In the genomic region with DNA sequence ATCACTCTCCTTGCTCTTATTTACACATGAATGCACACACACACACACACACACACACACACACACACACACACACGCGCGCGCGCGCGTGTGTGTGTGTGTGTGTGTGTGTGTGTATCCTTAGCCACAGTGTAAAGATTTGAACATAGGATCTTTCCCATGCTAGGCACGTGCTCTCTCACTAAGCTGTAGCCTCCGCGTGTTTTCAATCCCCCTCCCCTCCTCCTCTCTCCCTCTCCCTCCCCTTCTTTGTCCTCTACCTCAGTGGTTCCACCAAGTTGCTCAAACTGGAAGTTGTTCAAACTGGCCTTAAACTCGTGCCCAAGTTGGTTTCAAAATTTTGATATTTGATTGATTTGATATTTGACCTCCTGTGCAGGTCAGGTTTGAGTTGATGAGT, we compare ENCODE assay signal across 39 mouse cellular contexts. TPM values are rescaled to one million over a fixed set of nuclear protein-coding genes. Genes with fewer than 3 reads are reported as not detected.
"Had no signal": no experiment of that assay in that cellular context is flagged by ENCODE, and none has a peak within 500 bp of the region (broad histone marks: within the 10 kb centered on the region; RNA-seq: fewer than 3 reads in every experiment).

No protein-coding gene starts in this region.

- H3K27ac ChIP-seq: gastrocnemius, adult 2 months; heart, adult 2 months; heart, embryonic 10.5 days; hindbrain, embryonic 10.5 days; hindbrain, embryonic 12.5 days; hindbrain, embryonic 14.5 days; kidney, embryonic 15.5 days; kidney, postnatal 0 days; layer of hippocampus, adult 2 months; left cerebral cortex, adult 2 months; limb, embryonic 10.5 days; limb, embryonic 12.5 days; liver, embryonic 13.5 days; liver, embryonic 15.5 days had no signal

- H3K27me3 ChIP-seq: heart, embryonic 12.5 days; hindbrain, embryonic 12.5 days; kidney, embryonic 15.5 days; limb, embryonic 12.5 days; liver, embryonic 13.5 days; liver, embryonic 15.5 days had no signal

- H3K4me3 ChIP-seq: gastrocnemius, adult 2 months; heart, adult 2 months; heart, embryonic 10.5 days; heart, embryonic 12.5 days; hindbrain, embryonic 10.5 days; hindbrain, embryonic 12.5 days; kidney, embryonic 15.5 days; layer of hippocampus, adult 2 months; left cerebral cortex, adult 2 months; limb, embryonic 10.5 days; limb, embryonic 12.5 days; liver, embryonic 13.5 days; liver, embryonic 15.5 days had no signal

- ATAC-seq: hindbrain, embryonic 16.5 days; inflammation-experienced regulatory T-cells, adult 6 months; intestine, postnatal 0 days had no signal

- H3K9me3 ChIP-seq: heart, embryonic 10.5 days; heart, embryonic 12.5 days; hindbrain, embryonic 10.5 days; hindbrain, embryonic 12.5 days; kidney, embryonic 15.5 days; limb, embryonic 10.5 days; limb, embryonic 12.5 days; liver, embryonic 13.5 days; liver, embryonic 15.5 days had no signal

- H3K9ac ChIP-seq: heart, embryonic 12.5 days; hindbrain, embryonic 12.5 days; hindbrain, embryonic 14.5 days; kidney, embryonic 15.5 days; limb, embryonic 12.5 days; liver, embryonic 13.5 days; liver, embryonic 15.5 days had no signal

- H3K4me2 ChIP-seq: heart, embryonic 12.5 days; hindbrain, embryonic 12.5 days; hindbrain, embryonic 14.5 days; kidney, embryonic 15.5 days; limb, embryonic 12.5 days; liver, embryonic 11.5 days; liver, embryonic 13.5 days; liver, embryonic 15.5 days had no signal

- DNase-seq: gastrocnemius, adult 2 months; gastrocnemius, postnatal 10 days; gastrocnemius, postnatal 25 days; heart, adult 2 months; heart, postnatal 10 days; heart, postnatal 4 days; kidney, adult 18-20 months; kidney, adult 9 months; kidney, postnatal 25 days; kidney, postnatal 4 days; liver; liver, embryonic 13.5 days had no signal

RNA-seq across cellular contexts. Expression of a gene that starts 31.1 kb away (rescaled TPM):
- total RNA-seq: gastrocnemius, adult 2 months; gastrocnemius, postnatal 10 days; gastrocnemius, postnatal 25 days; gastrocnemius, postnatal 4 days; granulocyte monocyte progenitor cell, adult 5-6 weeks; heart, adult 2 months; heart, postnatal 10 days; heart, postnatal 25 days; heart, postnatal 4 days; layer of hippocampus, adult 2 months; layer of hippocampus, postnatal 10 days; layer of hippocampus, postnatal 25 days; left cerebral cortex, adult 2 months; left cerebral cortex, postnatal 14 days; left cerebral cortex, postnatal 36 days had no signal
- polyA plus RNA-seq: frontal cortex, adult 2 months; heart, adult 2 months; heart, embryonic 10.5 days; heart, embryonic 12.5 days; heart, embryonic 14.5 days; heart, embryonic 16.5 days; hindbrain, embryonic 10.5 days; hindbrain, embryonic 12.5 days; hindbrain, embryonic 14.5 days; hindbrain, embryonic 16.5 days; inflammation-experienced regulatory T-cells, adult 6 months; intestine, postnatal 0 days; kidney, embryonic 15.5 days; kidney, postnatal 0 days; limb, embryonic 10.5 days; limb, embryonic 12.5 days; limb, embryonic 14.5 days; liver, embryonic 11.5 days; liver, embryonic 13.5 days; liver, embryonic 15.5 days had no signal

RNA-seq across cellular contexts. Expression of a gene that starts 47.3 kb away (rescaled TPM):
- total RNA-seq: gastrocnemius, adult 2 months; gastrocnemius, postnatal 10 days; gastrocnemius, postnatal 25 days; gastrocnemius, postnatal 4 days; granulocyte monocyte progenitor cell, adult 5-6 weeks; heart, adult 2 months; heart, postnatal 10 days; heart, postnatal 25 days; heart, postnatal 4 days; layer of hippocampus, adult 2 months; layer of hippocampus, postnatal 10 days; layer of hippocampus, postnatal 25 days; left cerebral cortex, adult 2 months; left cerebral cortex, postnatal 14 days; left cerebral cortex, postnatal 36 days had no signal
- polyA plus RNA-seq: frontal cortex, adult 2 months; heart, adult 2 months; heart, embryonic 10.5 days; heart, embryonic 12.5 days; heart, embryonic 14.5 days; heart, embryonic 16.5 days; hindbrain, embryonic 10.5 days; hindbrain, embryonic 12.5 days; hindbrain, embryonic 14.5 days; hindbrain, embryonic 16.5 days; inflammation-experienced regulatory T-cells, adult 6 months; intestine, postnatal 0 days; kidney, embryonic 15.5 days; kidney, postnatal 0 days; limb, embryonic 10.5 days; limb, embryonic 12.5 days; limb, embryonic 14.5 days; liver, embryonic 11.5 days; liver, embryonic 13.5 days; liver, embryonic 15.5 days had no signal
